Mouse (Mus musculus): ENCODE data around the gene Stt3b.

DNA sequence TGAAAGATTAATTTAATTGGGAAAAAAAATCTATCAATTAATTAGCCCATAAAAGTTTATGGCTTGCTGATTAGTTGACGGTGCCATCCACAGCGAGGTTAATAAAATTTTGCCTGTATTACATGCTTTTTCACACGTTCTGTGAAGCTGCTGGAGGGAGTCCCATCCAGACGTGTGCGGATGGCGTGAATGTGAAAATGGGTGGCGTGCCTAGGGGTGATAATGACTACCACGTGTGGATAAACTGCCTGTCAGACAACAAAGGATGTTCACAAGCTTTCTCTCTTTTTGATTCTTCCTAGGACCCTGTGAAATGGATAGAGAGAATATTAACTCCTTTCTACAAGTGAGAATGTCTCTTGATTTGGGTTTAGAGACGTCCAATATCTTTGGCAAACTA, 31.4 kb upstream of the Stt3b start:
- TF ChIP-seq POLR2A (IDR thresholded peaks at IDR 0.05; ENCODE audit: borderline replicate concordance, low read depth, low read length): no peak
- no peak for TF ChIP-seq CTCF (IDR thresholded peaks at IDR 0.05; ENCODE audit: low read depth, low read length)

All from bone marrow macrophage, adult 2 months (primary cell).